Mouse (Mus musculus) embryonic facial prominence, embryonic 11.5 days (tissue): ENCODE measurements around the gene Sesn1. TPM values are rescaled to one million over a fixed set of nuclear protein-coding genes. Genes with fewer than 3 reads are reported as not detected.

Source experiments
- ATAC-seq: fragments of 200-750 bp; cut with Nextera tagmentation; replicated peaks from 2 replicates; pipeline ENCODE4 v1.8.0; 2017; ENCODE audit warnings: low read depth; ENCODE audit not compliant: insufficient number of reproducible peaks, low FRiP score, low TSS enrichment
- DNase-seq: peaks from one replicate; pipeline ENCODE4 v3.0.0-alpha.2; 2015; ENCODE audit warnings: low spot score
- H3K27ac ChIP-seq: fragments of 300-500 bp; sonication (generic); replicated peaks from 2 replicates; pipeline ENCODE4 v1.5.1; 2014; ENCODE audit warnings: mild to moderate bottlenecking, low read depth, low read length, control low read depth
- H3K27me3 ChIP-seq: fragments of 300-500 bp; sonication (generic); 2 replicates; pipeline ENCODE4 v1.6.1; 2014; ENCODE audit warnings: mild to moderate bottlenecking, low read length, moderate library complexity, mixed read lengths; ENCODE audit not compliant: control insufficient read depth, insufficient read depth
- H3K36me3 ChIP-seq: fragments of 300-500 bp; sonication (generic); replicated peaks from 2 replicates; pipeline ENCODE4 v1.6.1; 2014; ENCODE audit warnings: low read depth, mild to moderate bottlenecking, low read length, moderate library complexity, mixed read lengths; ENCODE audit not compliant: control insufficient read depth, insufficient read depth
- H3K4me1 ChIP-seq: fragments of 300-500 bp; sonication (generic); 2 replicates; pipeline ENCODE4 v1.6.1; 2014; ENCODE audit warnings: low read length, mixed read lengths; ENCODE audit not compliant: control insufficient read depth, insufficient read depth
- H3K4me2 ChIP-seq: fragments of 300-500 bp; sonication (generic); 2 replicates; pipeline ENCODE4 v1.6.1; 2014; ENCODE audit warnings: low read depth, mild to moderate bottlenecking, control low read depth, low read length, moderate library complexity
- H3K4me3 ChIP-seq: fragments of 300-500 bp; sonication (generic); 2 replicates; pipeline ENCODE4 v1.5.1; 2014; ENCODE audit warnings: low read depth, low read length, control low read depth
- H3K9ac ChIP-seq: fragments of 300-500 bp; sonication (generic); replicated peaks from 2 replicates; pipeline ENCODE4 v1.6.1; 2014; ENCODE audit warnings: mild to moderate bottlenecking, control low read depth, low read length
- H3K9me3 ChIP-seq: fragments of 300-500 bp; sonication (generic); replicated peaks from 2 replicates; pipeline ENCODE4 v1.6.1; 2016; ENCODE audit warnings: mild to moderate bottlenecking, low read length, inconsistent platforms, mixed read lengths; ENCODE audit not compliant: control insufficient read depth
- WGBS: fragments of 180-500 bp; shearing (Covaris S2); extraction: QIAGEN DNeasy Blood & Tissue Kit; methylation state at CpG from one replicate; pipeline ENCODE4 v1.1.7; 2014; 5-methylcytosine and 5-hydroxymethylcytosine counted together
- polyA plus RNA-seq: library from polyadenylated mRNA; unstranded; fragments of >200 nt; fragmentation: Nextera tagmentation; extraction: Ambion mirVana; gene quantifications from 2 replicates; pipeline ENCODE4 v1.2.1, GENCODE M21; 2014

Gene Sesn1
- polyA plus RNA-seq, 1 experiment from 2014 or later: 35.5 TPM

GRCm38 (mm10) chr10:41879675-41880074, 69.9 kb downstream of the Sesn1 start:
- no peak for DNase-seq
- no peaks in the 10 kb centered on the region for H3K9me3 ChIP-seq
- H3K27me3 ChIP-seq: no peaks in the 10 kb centered on the region
- no peak overlapping the region for H3K9ac ChIP-seq
- H3K4me3 ChIP-seq: no peak overlapping the region
- 83% methylated on average over 1 of the region's 1 CpGs for WGBS
- H3K27ac ChIP-seq: no peak overlapping the region
- no peak for ATAC-seq
- no peaks in the 10 kb centered on the region for H3K4me1 ChIP-seq
- no peak overlapping the region for H3K4me2 ChIP-seq
- no peaks in the 10 kb centered on the region for H3K36me3 ChIP-seq

- no peak overlapping the region for H3K4me2 ChIP-seq
- WGBS: 43% methylated on average over 4 of the region's 4 CpGs
- no peak overlapping the region for H3K9ac ChIP-seq
- ATAC-seq (no peak), DNase-seq (no peak)
- no peaks in the 10 kb centered on the region for H3K9me3 ChIP-seq
- no peak overlapping the region for H3K27ac ChIP-seq
- H3K36me3 ChIP-seq: no peaks in the 10 kb centered on the region
- H3K4me1 ChIP-seq: no peaks in the 10 kb centered on the region
- no peaks in the 10 kb centered on the region for H3K27me3 ChIP-seq
- H3K4me3 ChIP-seq: no peak overlapping the region
Observed at GRCm38 (mm10) chr10:41880206-41880605, 70.5 kb downstream of the Sesn1 start.

GRCm38 (mm10) chr10:41880777-41881176, 71.0 kb downstream of the Sesn1 start:
- Histone ChIP-seq H3K9me3 (no peaks in the 10 kb centered on the region), H3K27me3 (no peaks in the 10 kb centered on the region), H3K4me2 (no peak overlapping the region), H3K9ac (no peak overlapping the region), H3K4me1 (no peaks in the 10 kb centered on the region), H3K27ac (no peak overlapping the region), H3K4me3 (no peak overlapping the region), H3K36me3 (no peaks in the 10 kb centered on the region)
- ATAC-seq (no peak), DNase-seq (no peak)
- 15% methylated on average over 1 of the region's 1 CpGs for WGBS

GRCm38 (mm10) chr10:41881438-41881837, 71.7 kb downstream of the Sesn1 start:
- no peak for ATAC-seq

GRCm38 (mm10) chr10:41883741-41884575, 74.2 kb downstream of the Sesn1 start:
- H3K4me1 ChIP-seq: no peaks in the 10 kb centered on the region
- no peak overlapping the region for H3K4me2 ChIP-seq
- ATAC-seq: no peak
- no peaks in the 10 kb centered on the region for H3K9me3 ChIP-seq
- H3K27ac ChIP-seq: no peak overlapping the region
- H3K27me3 ChIP-seq: no peaks in the 10 kb centered on the region
- H3K4me3 ChIP-seq: no peak overlapping the region
- H3K9ac ChIP-seq: no peak overlapping the region
- no peaks in the 10 kb centered on the region for H3K36me3 ChIP-seq
- 52% methylated on average over 8 of the region's 8 CpGs for WGBS
- no peak for DNase-seq

More at GRCm38 (mm10) chr10:41881438-41881837, 71.7 kb downstream of the Sesn1 start:
- no peaks in the 10 kb centered on the region for H3K9me3 ChIP-seq
- no peak for DNase-seq
- no peak overlapping the region for H3K4me2 ChIP-seq
- no peak overlapping the region for H3K27ac ChIP-seq
- no peak overlapping the region for H3K9ac ChIP-seq
- WGBS: 31% methylated on average over 4 of the region's 4 CpGs
- H3K27me3 ChIP-seq: no peaks in the 10 kb centered on the region
- no peak overlapping the region for H3K4me3 ChIP-seq
- H3K4me1 ChIP-seq: no peaks in the 10 kb centered on the region
- no peaks in the 10 kb centered on the region for H3K36me3 ChIP-seq

- ATAC-seq: peak; percentile 96
- DNase-seq: peak; percentile 97
- Histone ChIP-seq H3K9me3 (no peaks in the 10 kb centered on the region), H3K4me2 (peak overlapping the region; percentile 91), H3K4me3 (peak overlapping the region; percentile 72), H3K27ac (peak overlapping the region; percentile 84), H3K9ac (peak overlapping the region; percentile 84), H3K27me3 (no peaks in the 10 kb centered on the region), H3K36me3 (no peaks in the 10 kb centered on the region), H3K4me1 (no peaks in the 10 kb centered on the region)
- under 1% methylated on average over 65 of the region's 65 CpGs for whole genome bisulfite sequencing
Observed at GRCm38 (mm10) chr10:41887080-41887821, 77.5 kb downstream of the Sesn1 start.

GRCm38 (mm10) chr10:41888365-41888941, 78.7 kb downstream of the Sesn1 start:
- no peaks in the 10 kb centered on the region for H3K9me3 ChIP-seq
- H3K9ac ChIP-seq: no peak overlapping the region
- WGBS: 62% methylated on average over 4 of the region's 4 CpGs
- H3K27ac ChIP-seq: no peak overlapping the region
- no peak overlapping the region for H3K4me3 ChIP-seq
- H3K4me2 ChIP-seq: no peak overlapping the region
- ATAC-seq (no peak), DNase-seq (peak; percentile 39)
- H3K36me3 ChIP-seq: no peaks in the 10 kb centered on the region
- H3K27me3 ChIP-seq: no peaks in the 10 kb centered on the region
- H3K4me1 ChIP-seq: no peaks in the 10 kb centered on the region

- H3K27me3 ChIP-seq: no peaks in the 10 kb centered on the region
- 70% methylated on average over 5 of the region's 5 CpGs for WGBS
- no peak overlapping the region for H3K4me2 ChIP-seq
- no peaks in the 10 kb centered on the region for H3K9me3 ChIP-seq
- H3K9ac ChIP-seq: no peak overlapping the region
- H3K27ac ChIP-seq: no peak overlapping the region
- no peak for DNase-seq
- no peak overlapping the region for H3K4me3 ChIP-seq
- H3K36me3 ChIP-seq: no peaks in the 10 kb centered on the region
- ATAC-seq: no peak
- no peaks in the 10 kb centered on the region for H3K4me1 ChIP-seq
Observed at GRCm38 (mm10) chr10:41889566-41889965, 79.8 kb downstream of the Sesn1 start.
